Mouse (Mus musculus): ENCODE data around the gene Gphb5.

Gene Gphb5

DNA sequence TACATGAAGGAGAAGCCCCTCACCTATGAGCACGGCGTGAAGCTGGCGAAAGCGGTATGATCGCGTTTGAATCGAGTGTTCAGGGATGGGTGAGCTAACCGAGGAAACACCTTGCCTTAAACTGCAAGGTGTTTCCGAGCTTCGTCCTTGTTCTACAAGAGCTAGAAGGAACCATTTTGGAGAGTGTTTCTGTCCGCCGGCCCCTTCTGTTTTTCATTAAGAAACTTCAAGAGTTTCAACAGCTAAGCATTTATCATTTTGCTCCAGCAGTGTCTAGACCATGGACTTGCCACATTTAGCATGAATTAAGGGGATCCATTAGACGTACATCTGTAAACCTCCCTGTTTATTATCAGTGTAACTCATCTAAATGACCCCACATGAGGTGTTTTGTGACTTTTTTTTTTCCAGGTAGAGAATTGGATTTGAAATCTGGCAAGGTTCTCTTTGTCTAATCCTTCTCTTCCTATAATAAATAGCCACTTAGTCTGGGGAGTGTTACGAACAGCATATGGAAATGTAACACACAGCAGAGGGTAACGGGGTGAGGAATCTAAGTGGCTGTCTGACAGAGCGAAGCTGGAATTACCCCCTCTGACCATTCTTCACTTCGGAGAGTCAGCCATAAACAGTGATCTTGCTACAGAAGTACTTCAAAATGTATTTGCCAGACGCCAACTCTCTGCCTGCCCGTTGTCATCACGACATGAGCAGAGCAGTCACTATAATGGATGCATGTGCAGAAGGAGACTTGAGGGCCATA lies 22.4 kb downstream of the Gphb5 start:
- no peak for DNase-seq (ENCODE audit: inconsistent ontology term)

DNA sequence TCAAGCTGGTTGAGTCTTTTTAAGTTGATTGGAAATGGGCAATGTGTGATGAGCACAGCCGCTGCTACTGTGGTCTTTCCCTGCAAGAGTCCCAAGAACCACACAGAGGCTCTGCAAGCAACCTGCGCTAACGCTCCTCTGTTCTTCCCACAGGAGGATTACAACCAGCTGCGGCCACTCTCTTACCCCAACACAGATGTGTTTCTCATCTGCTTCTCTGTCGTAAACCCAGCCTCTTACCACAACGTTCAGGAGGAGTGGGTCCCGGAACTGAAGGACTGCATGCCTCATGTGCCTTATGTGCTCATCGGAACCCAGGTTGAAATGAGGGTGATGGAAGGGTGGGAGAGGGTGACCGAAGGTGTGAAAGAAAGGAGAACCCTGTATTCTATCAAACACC lies 25.1 kb downstream of the Gphb5 start:
- no peak for DNase-seq (ENCODE audit: inconsistent ontology term)

DNA sequence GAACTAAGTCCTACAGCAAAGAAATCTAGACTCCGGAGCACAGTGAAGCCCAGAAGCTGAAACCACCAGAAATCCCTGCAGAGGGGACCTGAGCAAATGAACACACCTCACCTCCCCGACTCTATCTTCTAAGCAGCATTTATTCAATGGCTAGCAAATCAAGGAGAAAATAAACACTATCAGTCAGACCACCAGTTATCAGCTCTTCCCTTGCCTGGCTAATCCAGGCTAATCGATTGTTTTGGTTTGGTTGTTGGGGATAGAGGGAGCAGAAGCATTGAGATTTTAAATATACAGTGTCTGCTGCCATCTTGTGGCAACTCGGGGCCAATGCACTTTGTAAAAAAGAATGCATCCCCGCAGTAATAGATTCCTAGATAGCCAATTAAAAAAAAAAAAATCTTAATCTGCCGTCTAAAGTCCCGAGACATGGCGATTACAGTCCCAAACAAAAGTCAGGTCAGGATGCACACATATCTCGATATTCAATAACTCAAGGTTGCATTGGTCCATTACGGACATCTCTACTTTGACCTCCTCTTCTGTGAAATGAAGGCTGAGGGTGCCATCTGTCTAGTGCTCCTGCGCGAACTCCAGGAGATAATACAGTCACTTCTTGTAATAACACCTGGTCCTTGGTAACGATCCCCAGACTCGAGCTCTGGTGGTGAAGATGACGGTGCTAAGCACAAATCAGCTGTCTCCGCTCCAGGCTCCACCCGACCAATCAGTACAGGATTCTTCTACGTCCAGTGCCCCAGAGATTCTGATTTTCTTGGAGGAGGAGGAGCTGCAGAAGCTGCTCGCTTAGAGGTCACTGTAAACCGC lies 27.1 kb downstream of the Gphb5 start:
- DNase-seq (ENCODE audit: inconsistent ontology term), result peak; percentile 35

DNA sequence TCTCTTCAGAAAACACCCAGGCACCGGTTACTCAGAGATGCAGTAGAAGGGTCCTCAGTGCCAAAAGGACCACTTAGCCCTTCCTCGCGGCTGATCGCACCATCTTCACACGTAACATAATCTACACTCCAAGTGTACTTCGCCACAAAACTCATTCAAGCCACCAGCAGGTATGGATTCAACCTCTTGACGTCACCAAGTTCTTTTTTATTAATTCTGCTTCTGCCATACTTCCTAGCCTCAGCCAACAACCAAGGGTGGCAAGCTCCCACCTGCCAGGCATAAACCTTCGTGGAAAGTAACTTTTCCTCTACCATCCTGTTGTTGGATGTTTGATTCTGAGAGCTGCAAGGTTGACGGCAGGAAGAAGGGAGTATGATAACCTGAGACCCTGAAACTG lies 28.1 kb downstream of the Gphb5 start:
- no peak for DNase-seq (ENCODE audit: inconsistent ontology term)

DNA sequence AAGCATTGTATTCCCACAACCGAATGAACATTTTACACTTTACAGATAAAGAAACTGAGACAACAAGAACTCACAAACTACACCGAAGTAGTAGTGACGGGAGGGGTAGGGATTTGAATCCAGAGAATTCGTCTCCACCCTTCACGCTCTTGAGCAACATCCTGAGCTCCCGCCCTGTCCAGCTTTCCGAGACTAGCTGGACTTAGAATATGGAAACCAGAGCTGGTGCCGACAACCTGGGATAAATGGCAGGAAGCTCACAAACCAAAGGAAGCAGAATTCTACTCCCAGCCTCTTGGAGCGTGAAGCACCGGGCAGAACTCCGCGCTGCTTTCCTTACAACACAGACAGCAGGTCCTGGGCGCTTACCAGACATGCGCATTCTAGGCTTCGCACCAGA lies 28.7 kb downstream of the Gphb5 start:
- DNase-seq (ENCODE audit: inconsistent ontology term), result no peak

DNA sequence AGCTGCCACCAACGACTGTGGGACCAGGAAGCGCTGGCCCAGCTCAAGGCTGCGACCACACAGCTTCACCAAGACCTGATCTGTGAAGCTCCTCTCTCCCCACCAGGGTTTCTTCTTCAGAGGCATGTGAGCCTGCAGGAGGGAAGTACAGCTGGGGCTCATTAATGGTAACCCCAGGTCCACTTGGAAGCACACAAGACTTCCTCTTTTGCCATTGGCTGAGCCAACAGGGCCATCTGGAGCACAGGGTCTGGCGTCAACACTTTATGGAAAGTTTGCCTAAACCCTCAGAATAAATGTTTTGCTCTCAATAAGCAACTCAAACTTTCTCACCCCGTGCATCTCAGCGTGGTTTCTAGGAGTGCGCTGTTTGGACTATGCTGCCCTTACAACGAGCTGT lies 29.4 kb downstream of the Gphb5 start:
- DNase-seq (ENCODE audit: inconsistent ontology term), result no peak

DNA sequence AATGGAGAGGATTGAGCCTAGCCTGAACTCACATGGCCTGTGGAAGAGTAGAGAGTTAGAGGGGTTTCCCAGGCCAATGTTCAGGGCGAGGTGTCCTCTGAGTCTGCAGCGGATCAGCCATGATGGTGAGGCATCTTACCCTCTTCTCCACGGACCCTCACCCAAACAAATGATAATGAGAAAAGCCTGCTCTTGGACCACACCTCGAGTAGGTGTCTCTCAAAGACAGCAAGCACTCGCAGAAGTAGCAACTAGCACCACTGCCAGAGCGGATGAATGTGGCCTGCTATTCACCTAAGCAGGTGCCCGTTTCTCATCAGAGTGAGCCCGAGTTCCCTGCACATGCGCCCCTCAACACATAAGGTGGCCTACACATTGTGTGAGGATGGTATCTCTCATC lies 29.9 kb downstream of the Gphb5 start:
- no peak for DNase-seq (ENCODE audit: inconsistent ontology term)

DNA sequence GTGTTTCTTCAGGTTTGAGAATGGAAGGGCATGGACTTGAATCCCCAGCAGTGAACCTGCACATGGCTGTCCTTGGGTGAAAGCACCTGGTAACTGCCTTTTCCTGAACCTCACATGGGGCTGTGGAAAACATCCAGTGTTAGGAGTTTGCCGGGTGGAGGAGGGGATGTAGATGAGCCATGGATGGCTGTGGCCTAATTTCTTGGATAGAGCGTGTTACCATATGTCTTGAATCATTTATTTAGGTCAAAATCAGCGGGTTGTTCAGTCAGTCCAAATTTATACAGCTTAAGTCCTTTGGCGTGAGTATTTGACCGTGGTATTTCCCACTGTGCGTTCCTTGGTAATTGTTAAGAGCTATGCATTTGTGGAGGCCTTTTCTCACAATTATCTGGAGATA lies 40.5 kb downstream of the Gphb5 start:
- no peak for DNase-seq (ENCODE audit: inconsistent ontology term)

DNA sequence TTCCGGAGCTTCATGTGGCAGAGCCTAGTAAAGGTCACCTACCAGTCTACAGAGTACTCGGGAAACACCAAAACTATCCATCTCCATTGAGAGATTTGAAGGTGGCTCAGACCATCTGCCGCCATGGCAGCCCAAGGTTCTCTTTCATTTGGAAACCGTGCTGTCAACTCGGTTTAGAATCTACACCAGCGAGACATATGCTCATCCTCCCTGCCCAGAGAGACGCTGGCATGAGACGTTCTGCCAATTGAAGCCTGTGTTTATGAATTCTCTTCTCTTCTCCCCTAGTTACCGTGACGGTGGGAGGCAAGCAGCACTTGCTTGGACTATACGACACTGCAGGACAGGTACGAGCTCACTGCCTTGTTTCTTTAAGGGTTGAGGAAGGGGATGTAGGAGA lies 41.5 kb downstream of the Gphb5 start:
- DNase-seq (ENCODE audit: inconsistent ontology term), result no peak

DNA sequence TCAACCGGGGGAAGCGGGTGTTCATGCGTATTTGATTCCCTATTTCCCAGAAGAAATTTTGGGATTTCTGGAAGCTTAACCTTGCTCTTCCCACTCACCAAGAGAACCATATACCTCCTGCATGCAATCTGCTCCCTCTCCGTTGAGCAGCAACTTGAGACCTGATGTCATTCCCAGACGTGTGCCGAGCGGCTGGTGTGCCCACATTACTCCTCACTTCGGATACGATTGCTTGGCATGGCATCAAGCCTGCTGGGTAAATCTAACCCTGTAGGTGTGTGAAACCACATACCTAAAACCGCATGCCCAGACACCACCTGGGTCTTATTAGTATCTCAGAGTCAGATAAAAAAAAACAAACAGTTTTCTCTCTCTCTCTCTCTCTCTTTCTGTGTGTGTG lies 42.1 kb downstream of the Gphb5 start:
- no peak for DNase-seq (ENCODE audit: inconsistent ontology term)

DNA sequence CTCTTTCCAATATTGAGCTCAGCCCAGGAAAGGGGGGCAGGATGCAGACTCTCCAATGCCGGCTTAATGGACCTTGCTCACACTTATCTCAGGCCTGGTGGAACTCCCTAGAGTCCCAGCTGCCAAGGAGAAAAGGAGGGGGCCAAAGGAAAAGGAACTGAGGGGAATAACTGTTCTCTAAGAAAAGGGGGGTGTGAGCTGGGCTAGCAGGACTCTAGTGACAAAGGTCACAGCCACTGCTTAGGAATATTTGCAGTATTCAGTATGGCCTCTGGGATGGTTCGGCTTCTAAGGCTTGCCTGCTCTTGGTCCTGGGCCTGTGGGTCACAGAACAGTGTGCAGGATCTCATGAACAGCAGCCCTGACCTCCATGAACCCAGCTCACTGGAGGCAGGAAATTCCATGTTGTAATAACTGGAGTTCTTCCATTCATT lies 47.1 kb downstream of the Gphb5 start:
- DNase-seq (ENCODE audit: inconsistent ontology term), result peak; percentile 43

DNA sequence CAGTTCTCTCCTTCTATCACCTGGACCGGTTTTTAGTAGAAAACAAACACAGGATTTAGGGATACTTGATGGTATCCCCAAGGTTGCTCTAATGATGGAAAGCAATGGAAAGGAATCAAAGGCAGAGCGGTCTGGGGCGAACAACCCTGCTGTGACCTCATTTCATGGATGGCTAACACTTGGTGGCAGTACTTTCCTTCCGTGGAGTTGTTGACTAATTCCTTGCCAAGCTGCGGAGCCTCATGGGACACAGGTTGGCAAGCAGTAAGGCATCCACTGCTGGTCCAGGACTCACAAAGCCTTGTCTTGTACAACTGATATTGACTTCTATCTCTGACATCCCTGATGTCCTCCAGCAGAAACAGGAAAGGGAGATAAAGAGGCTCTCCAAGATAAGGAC lies 48.1 kb downstream of the Gphb5 start:
- peak; percentile 54 for DNase-seq (ENCODE audit: inconsistent ontology term)

DNA sequence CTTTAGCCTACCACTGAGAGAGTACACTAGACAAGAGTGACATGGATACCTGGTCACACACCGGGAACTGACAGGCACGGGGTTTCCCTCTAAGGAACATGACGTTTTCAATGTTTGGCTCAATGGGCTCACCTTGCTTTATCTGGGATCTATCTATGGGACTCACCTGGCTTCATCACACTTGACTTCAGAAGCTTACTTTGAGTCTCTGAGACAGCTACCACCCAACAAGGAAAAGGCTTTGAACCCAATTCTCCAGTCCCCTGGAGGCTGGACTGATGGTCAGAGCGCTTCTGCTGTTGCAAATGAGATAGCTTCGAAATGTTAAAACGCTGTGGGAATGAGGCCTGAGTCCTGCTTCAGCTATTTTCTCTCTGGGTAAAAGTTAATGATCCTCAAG lies 49.2 kb downstream of the Gphb5 start:
- no peak for DNase-seq (ENCODE audit: inconsistent ontology term)

DNA sequence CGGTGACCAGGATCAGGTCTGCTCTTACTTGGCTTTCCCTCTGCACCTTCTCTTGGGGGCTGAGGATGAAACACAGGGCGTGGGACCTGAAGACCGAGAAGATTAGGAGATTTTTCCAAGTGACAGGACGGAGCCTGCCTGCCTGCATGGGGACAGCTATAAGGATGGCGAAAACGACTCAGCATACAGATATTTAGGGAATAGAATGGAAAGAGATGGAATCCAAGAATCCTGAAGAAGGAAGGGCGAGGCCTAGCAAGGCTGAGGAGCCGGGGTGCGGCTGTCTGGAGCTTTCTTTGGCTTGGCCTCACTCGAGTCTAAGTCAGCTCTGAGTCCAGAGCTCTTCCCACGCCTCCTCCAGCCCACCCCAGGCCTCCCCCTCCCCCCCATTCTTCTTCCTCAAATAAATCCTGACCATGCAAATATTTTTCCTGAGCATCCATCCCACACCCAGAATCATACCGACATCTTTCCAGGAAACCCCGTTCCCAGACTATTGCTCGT lies 50.9 kb downstream of the Gphb5 start:
- no peak for DNase-seq (ENCODE audit: inconsistent ontology term)

DNA sequence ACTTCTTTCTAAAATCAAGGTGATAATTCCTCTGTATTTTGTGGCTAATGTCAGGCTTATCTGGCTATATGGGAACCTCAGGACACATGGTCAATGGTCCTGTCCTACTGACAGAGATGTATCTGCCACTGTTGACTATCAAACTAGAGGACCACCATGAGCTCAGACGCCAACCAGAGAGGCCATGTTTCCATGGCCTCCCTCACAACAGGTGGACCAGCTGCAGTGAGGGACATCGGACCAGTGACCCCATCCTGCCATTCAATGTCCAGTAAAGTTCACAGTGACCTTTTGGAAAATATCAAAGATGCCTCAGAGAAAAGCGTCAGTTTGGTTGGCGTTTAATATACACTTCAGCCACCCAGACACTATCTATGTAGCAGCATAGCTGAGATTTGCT lies 52.2 kb downstream of the Gphb5 start:
- no peak for DNase-seq (ENCODE audit: inconsistent ontology term)

DNA sequence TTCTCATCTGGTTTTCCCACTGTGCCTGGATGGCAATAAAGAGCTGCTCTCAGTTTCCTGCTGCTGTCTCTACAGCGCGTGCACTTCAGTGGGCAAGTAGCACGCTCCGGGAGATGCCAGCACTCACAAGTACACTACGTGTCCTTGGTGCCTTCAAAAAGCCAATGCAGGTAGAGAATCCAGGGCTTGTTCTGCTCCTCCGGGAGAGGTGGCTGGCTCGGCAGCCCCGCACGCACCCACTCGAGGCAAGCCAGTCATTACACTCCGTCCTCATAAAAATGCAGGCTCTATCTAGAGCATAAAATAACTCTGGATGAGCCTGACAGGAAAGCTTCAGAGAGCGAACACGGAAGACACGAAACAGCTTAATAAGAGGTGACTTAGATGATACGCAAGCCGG lies 54.1 kb downstream of the Gphb5 start:
- no peak for DNase-seq (ENCODE audit: inconsistent ontology term)

Data from Muller cell, postnatal 12 days (primary cell).